In genomic region chr9:40744233-40744632, GRCm38 (mm10) we compare ENCODE assay signal across 10 mouse cellular contexts. TPM values are rescaled to one million over a fixed set of nuclear protein-coding genes. Genes with fewer than 3 reads are reported as not detected.
DNase-seq lines count a peak whose midpoint lies in the region; ATAC-seq lines count a peak whose summit lies in the region.
"Had no signal": no experiment of that assay in that cellular context is flagged by ENCODE, and none has a peak within 500 bp of the region (broad histone marks: within the 10 kb centered on the region; RNA-seq: fewer than 3 reads in every experiment).

No protein-coding gene starts in this region.

- H3K27me3 ChIP-seq in lung, embryonic 16.5 days (ENCODE audit: control insufficient read depth, insufficient read depth, low read depth, low read length) = no peaks in the 10 kb centered on the region
- H3K27me3 ChIP-seq: forebrain, embryonic 15.5 days had no signal

- no peaks in the 10 kb centered on the region for H3K36me3 ChIP-seq in lung, embryonic 16.5 days (ENCODE audit: control insufficient read depth, insufficient read depth, low read length)
- H3K36me3 ChIP-seq: forebrain, embryonic 15.5 days had no signal

- peak; percentile 75 for ATAC-seq in lung, embryonic 16.5 days (ENCODE audit: low read depth)
- ATAC-seq: forebrain, embryonic 15.5 days had no signal

- peak; percentile 96 for DNase-seq in heart, adult 11 months
- no peak for DNase-seq in heart, postnatal 25 days (ENCODE audit: low spot score)
- peak; percentile 13 for DNase-seq in thymus, postnatal 4 days
- no peak for DNase-seq in thymus, adult 18-20 months
- no peak for DNase-seq in right cerebral cortex, postnatal 14 days
- no peak for DNase-seq in adrenal gland, adult (ENCODE audit: inconsistent age in 2 of 2, low spot score in 1 of 2)
- DNase-seq in retina, embryonic 14.5 days (ENCODE audit: low spot score) = no peak
- DNase-seq: layer of hippocampus, adult 9-11 months had no signal

- 0 out of 2 replicates have a peak, but pooled peaks cover 2% of the 10 kb centered on the region for H3K4me1 ChIP-seq in lung, embryonic 16.5 days (replicated peaks; ENCODE audit: control insufficient read depth, insufficient read depth, low read length)

- no peak overlapping the region for H3K9ac ChIP-seq in lung, embryonic 16.5 days (ENCODE audit: low read length)
- H3K9ac ChIP-seq: forebrain, embryonic 15.5 days had no signal

- intact Hi-C loops in heart, postnatal 25 days (cut with DNase I) = no loop called here

- 26% methylated on average over 3 of the region's 3 CpGs for WGBS in lung, embryonic 16.5 days

- no peak overlapping the region for H3K27ac ChIP-seq in lung, embryonic 16.5 days (ENCODE audit: low read length)
- H3K27ac ChIP-seq: forebrain, embryonic 15.5 days had no signal

- no peaks in the 10 kb centered on the region for H3K9me3 ChIP-seq in lung, embryonic 16.5 days (ENCODE audit: control insufficient read depth, low read length)
- H3K9me3 ChIP-seq: forebrain, embryonic 15.5 days had no signal

- no peak overlapping the region for H3K4me2 ChIP-seq in lung, embryonic 16.5 days (ENCODE audit: low read depth, low read length)
- H3K4me2 ChIP-seq: forebrain, embryonic 15.5 days had no signal

- H3K4me3 ChIP-seq in lung, embryonic 16.5 days (ENCODE audit: low read length) = no peak overlapping the region
- H3K4me3 ChIP-seq: forebrain, embryonic 15.5 days had no signal

RNA-seq across cellular contexts. Expression of gene Hspa8, which starts 56.6 kb away (rescaled TPM):
- 1,000 to 10,000 TPM; 1,172 to 1,478 TPM for total RNA-seq in heart, postnatal 25 days (2021)
- polyA plus RNA-seq in lung, embryonic 16.5 days (2015; fragmentation: Nextera tagmentation; extraction: Ambion mirVana) = 2,362 and 2,391 TPM in 2 replicates

RNA-seq across cellular contexts. Expression of gene Clmp, which starts 58.5 kb away (rescaled TPM):
- 1 to 10 TPM; 3.4 to 7.0 TPM for total RNA-seq in heart, postnatal 25 days (2021)
- 9.8 and 10.8 TPM in 2 replicates for polyA plus RNA-seq in lung, embryonic 16.5 days (2015; fragmentation: Nextera tagmentation; extraction: Ambion mirVana)

Comparison
In these comparisons a context has a peak if more than half of its experiments do, and no peak if none do; other contexts are left out.
1. DNase-seq: peak in heart, adult 11 months (single experiment) and thymus, postnatal 4 days (single experiment); none in heart, postnatal 25 days (single experiment), thymus, adult 18-20 months (0 of 2), right cerebral cortex, postnatal 14 days (single experiment), adrenal gland, adult (0 of 2) and retina, embryonic 14.5 days (single experiment).